Mouse (Mus musculus) fat pad, adult 2 months (tissue): ENCODE measurements around the gene Olfr763.
"Not testable (repeated sequence)": the region's sequence is repeated elsewhere in the genome, so short reads cannot be mapped to it uniquely, and the experiment has no call there.

Experiments
- DNase-seq: peaks from one replicate; pipeline ENCODE4 v3.0.0-alpha.2; 2011; ENCODE audit warnings: low read depth, low spot score; ENCODE audit errors: extremely low read depth

Olfr763 gene

DNA sequence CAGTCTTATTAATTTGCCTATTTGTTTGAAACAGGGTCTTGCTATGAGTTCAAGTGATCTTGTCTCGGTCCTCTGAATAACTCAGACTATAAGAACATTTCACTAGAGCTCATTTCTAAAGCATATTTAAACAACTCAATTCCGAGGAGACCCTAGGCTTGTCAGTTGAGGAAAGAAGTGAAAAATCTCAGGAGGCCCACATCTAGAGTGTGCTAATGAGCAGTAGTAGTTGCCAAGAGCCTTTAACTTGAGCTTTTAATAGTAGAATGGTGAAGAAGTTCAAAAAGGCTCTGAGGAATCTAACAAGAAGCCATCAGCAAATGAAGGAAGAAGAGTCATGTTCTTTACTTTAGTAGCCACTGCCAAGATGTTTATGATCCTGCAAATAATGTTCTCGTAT is 29.2 kb downstream of the Olfr763 start, which contains the start of gene Olfr764-ps1:
Gene Olfr764-ps1 (minus strand): TSS at position 101 of the 400 bp plus-strand sequence.
- no peak for DNase-seq

DNA sequence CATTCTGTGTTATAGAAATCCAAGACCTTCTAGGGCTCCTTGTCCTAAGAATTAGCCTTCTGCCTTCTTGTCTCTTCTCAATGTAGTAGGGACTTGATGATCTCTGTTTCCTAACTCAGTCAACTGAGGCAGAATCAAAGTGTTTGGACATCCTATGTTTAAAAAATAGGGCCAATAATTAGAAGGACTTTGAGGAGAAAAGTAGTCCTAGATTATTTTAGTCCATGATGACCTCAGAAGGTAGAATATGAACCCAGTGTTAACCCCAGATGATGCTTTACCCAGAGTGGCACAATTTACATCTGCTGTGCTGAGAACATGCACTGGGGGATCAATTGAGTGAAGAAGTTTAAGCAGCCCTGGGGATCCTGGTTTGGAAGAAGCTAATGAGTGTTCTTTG is 39.3 kb downstream of the Olfr763 start, which contains the start of gene Olfr765:
Gene Olfr765 (minus strand): TSS at position 101 of the 400 bp plus-strand sequence.
- DNase-seq = not testable (repeated sequence)
